Mouse (Mus musculus) heart, postnatal 0 days (tissue): ENCODE measurements around the gene Wfs1. TPM values are rescaled to one million over a fixed set of nuclear protein-coding genes. Genes with fewer than 3 reads are reported as not detected.

Experiments used
- ATAC-seq: fragments of 200-750 bp; cut with Nextera tagmentation; 2 replicates; pipeline ENCODE4 v1.8.0; 2017; ENCODE audit warnings: low read depth, moderate number of reproducible peaks, moderate library complexity; ENCODE audit not compliant: insufficient read depth
- DNase-seq: peaks from one replicate; pipeline ENCODE4 v3.0.0-alpha.2; 2016; ENCODE audit warnings: low spot score
- H3K27ac ChIP-seq: fragments of 300-500 bp; sonication (generic); 2 replicates; pipeline ENCODE4 v1.5.1; 2014; ENCODE audit warnings: low read depth, mild to moderate bottlenecking
- H3K27me3 ChIP-seq: fragments of 300-500 bp; sonication (generic); 2 replicates; pipeline ENCODE4 v1.6.1; 2014; ENCODE audit warnings: low read length, mixed read lengths; ENCODE audit not compliant: control insufficient read depth, insufficient read depth
- H3K36me3 ChIP-seq: fragments of 300-500 bp; sonication (generic); replicated peaks from 2 replicates; pipeline ENCODE4 v1.6.1; 2014; ENCODE audit warnings: low read length, mixed read lengths; ENCODE audit not compliant: control insufficient read depth, insufficient read depth
- H3K4me1 ChIP-seq: fragments of 300-500 bp; sonication (generic); 2 replicates; pipeline ENCODE4 v1.6.1; 2014; ENCODE audit warnings: antibody characterized with exemption; ENCODE audit not compliant: control insufficient read depth, insufficient read depth
- H3K4me2 ChIP-seq: fragments of 300-500 bp; sonication (generic); 2 replicates; pipeline ENCODE4 v1.6.1; 2014; ENCODE audit warnings: low read depth, mild to moderate bottlenecking, low read length, moderate library complexity
- H3K4me3 ChIP-seq: fragments of 300-500 bp; sonication (generic); 2 replicates; pipeline ENCODE4 v1.5.1; 2014; ENCODE audit warnings: low read depth, low read length
- H3K9ac ChIP-seq: fragments of 300-500 bp; sonication (generic); replicated peaks from 2 replicates; pipeline ENCODE4 v1.6.1; 2014; ENCODE audit warnings: low read depth, low read length, mixed read lengths
- H3K9me3 ChIP-seq: fragments of 300-500 bp; sonication (generic); replicated peaks from 2 replicates; pipeline ENCODE4 v1.6.1; 2016; ENCODE audit warnings: low read length; ENCODE audit not compliant: control insufficient read depth
- CTCF ChIP-seq: IDR thresholded peaks from 2 replicates; pipeline ENCODE4 v1.5.1; 2016; ENCODE audit warnings: antibody characterized with exemption, control low read depth, low read depth
- EP300 ChIP-seq: IDR thresholded peaks from 2 replicates; pipeline ENCODE4 v1.6.1; 2016; ENCODE audit warnings: antibody characterized with exemption, low read depth
- WGBS: fragments of 180-500 bp; shearing (Covaris S2); extraction: QIAGEN DNeasy Blood & Tissue Kit; methylation state at CpG from one replicate; pipeline ENCODE4 v1.1.7; 2014; 5-methylcytosine and 5-hydroxymethylcytosine counted together
- polyA plus RNA-seq: library from polyadenylated mRNA; unstranded; fragments of >200 nt; fragmentation: Nextera tagmentation; extraction: Ambion mirVana; gene quantifications from 2 replicates; pipeline ENCODE4 v1.2.1, GENCODE M21; 2015
- total RNA-seq: library from RNA; depleted of rRNA; stranded (reverse); fragments of >200 nt; gene quantifications from 2 replicates; pipeline ENCODE4 v1.2.3, GENCODE M21; 2014; ENCODE audit warnings: low replicate concordance

Wfs1 gene
- total and polyA plus RNA-seq, 2 experiments from 2014 or later: 14.6 to 18.3 TPM

GRCm38 (mm10) chr5:36986617-36987016 lies 2.4 kb downstream of the Wfs1 start:
- Histone ChIP-seq H3K36me3 (peaks cover 2% of the 10 kb centered on the region; the same call in 1 of the 2 replicates), H3K9ac (no peak overlapping the region), H3K4me2 (no peak overlapping the region), H3K4me1 (peaks cover 6% of the 10 kb centered on the region), H3K9me3 (no peaks in the 10 kb centered on the region), H3K27ac (no peak overlapping the region), H3K4me3 (no peak overlapping the region), H3K27me3 (no peaks in the 10 kb centered on the region)
- 24% methylated on average over 1 of the region's 1 CpGs for WGBS
- TF ChIP-seq CTCF (no peak), EP300 (no peak)
- ATAC-seq: no peak
- no peak for DNase-seq

GRCm38 (mm10) chr5:36982271-36982670 lies 6.7 kb downstream of the Wfs1 start:
- Histone ChIP-seq H3K4me3 (no peak overlapping the region), H3K9me3 (no peaks in the 10 kb centered on the region), H3K9ac (no peak overlapping the region), H3K27ac (no peak overlapping the region), H3K36me3 (peaks cover 5% of the 10 kb centered on the region; the same call in 1 of the 2 replicates), H3K27me3 (no peaks in the 10 kb centered on the region), H3K4me2 (no peak overlapping the region), H3K4me1 (peaks cover 6% of the 10 kb centered on the region)
- TF ChIP-seq EP300 (no peak), CTCF (no peak)
- 91% methylated on average over 4 of the region's 4 CpGs for WGBS
- ATAC-seq (no peak), DNase-seq (no peak)

GRCm38 (mm10) chr5:36979631-36980030 lies 9.4 kb downstream of the Wfs1 start:
- Histone ChIP-seq H3K36me3 (peaks cover 19% of the 10 kb centered on the region), H3K27me3 (no peaks in the 10 kb centered on the region), H3K9ac (no peak overlapping the region), H3K27ac (no peak overlapping the region), H3K4me3 (no peak overlapping the region), H3K4me1 (no peaks in the 10 kb centered on the region), H3K4me2 (no peak overlapping the region), H3K9me3 (no peaks in the 10 kb centered on the region)
- 67% methylated on average over 7 of the region's 7 CpGs for WGBS
- ATAC-seq (no peak), DNase-seq (no peak)
- TF ChIP-seq CTCF (no peak), EP300 (no peak)

GRCm38 (mm10) chr5:36979001-36979400 lies 10.0 kb downstream of the Wfs1 start:
- no peak for TF ChIP-seq EP300
- TF ChIP-seq CTCF: no peak
- whole genome bisulfite sequencing: 51% methylated on average over 8 of the region's 8 CpGs
- DNase-seq: no peak
- H3K4me1 ChIP-seq: no peaks in the 10 kb centered on the region
- H3K9ac ChIP-seq: no peak overlapping the region
- no peak for ATAC-seq
- no peak overlapping the region for H3K4me3 ChIP-seq
- no peaks in the 10 kb centered on the region for H3K27me3 ChIP-seq
- no peak overlapping the region for H3K4me2 ChIP-seq
- no peak overlapping the region for H3K27ac ChIP-seq
- H3K9me3 ChIP-seq: no peaks in the 10 kb centered on the region
- peaks cover 20% of the 10 kb centered on the region for H3K36me3 ChIP-seq

- Histone ChIP-seq H3K9me3 (no peaks in the 10 kb centered on the region), H3K9ac (no peak overlapping the region), H3K36me3 (peaks cover 32% of the 10 kb centered on the region), H3K4me1 (no peaks in the 10 kb centered on the region), H3K4me2 (no peak overlapping the region), H3K27me3 (no peaks in the 10 kb centered on the region), H3K4me3 (no peak overlapping the region), H3K27ac (no peak overlapping the region)
- ATAC-seq: no peak
- TF ChIP-seq CTCF (no peak), EP300 (no peak)
- DNase-seq: no peak
- 62% methylated on average over 9 of the region's 9 CpGs for WGBS
These were observed 11.2 kb downstream of the Wfs1 start for GRCm38 (mm10) chr5:36977809-36978208.

- WGBS: 88% methylated on average over 13 of the region's 13 CpGs
- ATAC-seq: no peak
- Histone ChIP-seq H3K4me3 (no peak overlapping the region), H3K36me3 (peaks cover 36% of the 10 kb centered on the region), H3K27me3 (no peaks in the 10 kb centered on the region), H3K4me1 (no peaks in the 10 kb centered on the region), H3K4me2 (no peak overlapping the region), H3K9ac (no peak overlapping the region), H3K9me3 (no peaks in the 10 kb centered on the region), H3K27ac (no peak overlapping the region)
- no peak for DNase-seq
- TF ChIP-seq CTCF (no peak), EP300 (no peak)
These were observed 13.7 kb downstream of the Wfs1 start for GRCm38 (mm10) chr5:36975336-36975735.
